Mouse (Mus musculus) yolk sac, embryonic 10.5 days (tissue): ENCODE results near the gene Zfp512b.

Source experiments
- DNase-seq: peaks from one replicate; pipeline ENCODE4 v3.0.0-alpha.2; 2017; ENCODE audit warnings: low spot score

Zfp512b gene

GRCm38 (mm10) chr2:181589011-181589731, 3.4 kb downstream of the Zfp512b start:
- DNase-seq, result no peak

DNA sequence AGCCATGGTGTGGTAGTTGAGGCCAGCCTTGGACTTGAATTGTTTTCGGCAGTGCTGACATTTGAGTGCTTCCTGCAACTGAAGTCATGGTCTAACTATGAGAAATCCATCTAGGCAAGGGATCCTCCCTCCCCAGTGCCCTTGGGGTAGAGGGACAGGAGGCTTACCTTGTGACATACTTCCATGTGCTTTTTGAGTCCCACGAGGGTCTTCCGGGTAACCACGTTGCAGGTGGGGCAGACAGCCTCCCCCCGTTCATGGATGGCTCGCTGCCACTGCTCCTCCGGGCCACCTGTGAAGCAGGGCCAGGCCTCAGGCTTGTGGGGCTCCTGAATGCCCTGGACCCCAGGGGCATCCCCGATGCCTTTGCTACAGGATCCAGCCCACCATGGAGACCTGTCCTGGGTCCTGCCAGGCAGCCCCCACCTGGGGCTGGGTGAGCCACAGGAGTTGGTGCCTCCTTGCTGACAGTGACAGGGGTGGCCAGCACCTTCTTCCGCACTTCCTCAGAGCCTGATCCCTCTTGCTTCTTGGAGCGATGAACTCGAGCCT, 4.3 kb downstream of the Zfp512b start:
- DNase-seq, result no peak

DNA sequence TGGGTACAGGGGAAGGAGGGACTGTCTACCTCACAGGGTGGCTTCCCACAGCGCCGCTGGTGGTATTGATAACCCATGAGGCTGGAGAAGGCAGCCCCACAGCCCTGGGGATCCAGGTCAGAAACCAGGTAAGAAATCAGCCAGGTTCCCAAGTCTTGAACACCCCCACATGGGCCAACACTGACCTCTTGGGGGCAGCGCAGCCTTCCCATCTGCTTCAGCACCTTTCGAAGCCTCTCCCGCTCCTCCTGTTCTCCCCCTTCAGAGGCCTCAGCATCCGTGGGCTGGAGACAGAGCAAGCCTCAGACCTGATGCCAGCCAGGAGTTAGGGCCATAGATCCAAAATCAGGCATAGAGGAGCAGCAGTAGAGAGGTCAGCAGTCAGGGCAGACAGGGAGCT, 4.8 kb downstream of the Zfp512b start:
- DNase-seq, result no peak

- no peak for DNase-seq
These were observed 6.5 kb downstream of the Zfp512b start for GRCm38 (mm10) chr2:181586124-181586523.

DNA sequence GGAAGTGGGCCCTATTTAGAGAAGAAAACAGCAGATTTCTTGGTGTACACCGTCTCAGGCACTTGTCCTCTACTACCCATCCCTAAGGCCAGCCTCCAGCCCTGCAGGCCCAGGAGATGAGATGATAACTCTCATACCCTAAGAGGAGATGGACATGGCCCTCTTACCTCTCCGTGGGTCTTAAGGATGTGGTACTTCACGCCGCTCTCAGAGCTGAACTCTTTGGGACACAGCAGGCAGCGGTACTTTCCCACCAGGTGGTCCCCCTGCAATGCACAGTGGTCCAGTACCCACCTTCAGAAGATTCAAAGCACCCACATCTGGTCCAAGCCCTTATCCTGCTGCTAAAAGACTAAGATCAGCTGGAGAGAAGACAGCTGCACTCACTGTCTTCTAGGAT, 7.1 kb downstream of the Zfp512b start:
- no peak for DNase-seq

DNA sequence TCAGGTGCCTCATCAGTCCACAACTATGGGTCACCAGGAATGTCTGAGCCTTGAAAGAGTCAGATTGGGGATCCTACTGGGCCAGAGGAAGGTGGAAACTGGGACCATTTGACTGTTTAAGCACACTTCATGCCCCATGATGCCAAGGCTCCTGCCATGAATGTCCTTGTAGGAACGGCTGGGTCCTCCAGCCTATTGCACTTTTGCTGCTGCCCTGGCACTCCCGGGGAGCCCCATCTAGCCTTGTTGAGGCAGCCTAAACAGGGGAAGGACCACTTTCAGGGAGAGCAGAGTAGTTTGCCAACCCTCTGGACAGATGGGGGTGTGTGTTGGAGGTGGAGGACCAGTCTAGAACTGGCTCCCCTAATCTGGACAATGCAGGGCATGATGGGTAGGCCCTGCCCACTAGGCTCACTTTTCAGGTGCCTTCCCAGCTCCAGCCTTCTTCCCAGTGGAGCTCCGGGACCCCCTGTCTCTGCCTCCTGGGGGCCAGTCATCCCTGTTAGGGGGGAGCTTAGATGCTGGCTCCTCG, 8.1 kb downstream of the Zfp512b start, which contains the start of gene Uckl1:
TSS of gene Uckl1 (minus strand) at position 482 of the 532 bp plus-strand sequence.
- no peak for DNase-seq

- DNase-seq, result no peak
These were observed 8.9 kb downstream of the Zfp512b start for GRCm38 (mm10) chr2:181583460-181584257.

DNA sequence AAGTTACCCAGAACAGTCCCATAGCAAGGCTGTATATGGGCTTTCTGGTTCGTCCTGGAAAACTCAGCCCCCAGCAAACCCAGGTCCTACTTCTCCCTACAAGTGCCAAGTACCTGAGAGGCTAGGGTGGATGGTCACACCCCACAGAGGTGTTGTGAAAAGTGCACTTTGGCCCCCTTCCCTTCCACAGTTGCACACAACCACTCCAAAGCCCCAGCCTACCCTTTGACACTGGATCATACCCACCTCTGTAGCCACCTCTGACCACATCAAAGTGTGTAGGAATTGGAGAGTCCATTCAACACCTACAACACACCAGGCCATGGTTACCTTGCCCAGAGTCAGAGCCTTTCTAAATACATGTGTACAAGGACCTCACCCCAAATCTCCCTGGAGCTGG, 9.7 kb downstream of the Zfp512b start:
- peak; percentile 24 for DNase-seq

- DNase-seq, result no peak
These were observed 10.2 kb downstream of the Zfp512b start for GRCm38 (mm10) chr2:181582358-181582757.

DNA sequence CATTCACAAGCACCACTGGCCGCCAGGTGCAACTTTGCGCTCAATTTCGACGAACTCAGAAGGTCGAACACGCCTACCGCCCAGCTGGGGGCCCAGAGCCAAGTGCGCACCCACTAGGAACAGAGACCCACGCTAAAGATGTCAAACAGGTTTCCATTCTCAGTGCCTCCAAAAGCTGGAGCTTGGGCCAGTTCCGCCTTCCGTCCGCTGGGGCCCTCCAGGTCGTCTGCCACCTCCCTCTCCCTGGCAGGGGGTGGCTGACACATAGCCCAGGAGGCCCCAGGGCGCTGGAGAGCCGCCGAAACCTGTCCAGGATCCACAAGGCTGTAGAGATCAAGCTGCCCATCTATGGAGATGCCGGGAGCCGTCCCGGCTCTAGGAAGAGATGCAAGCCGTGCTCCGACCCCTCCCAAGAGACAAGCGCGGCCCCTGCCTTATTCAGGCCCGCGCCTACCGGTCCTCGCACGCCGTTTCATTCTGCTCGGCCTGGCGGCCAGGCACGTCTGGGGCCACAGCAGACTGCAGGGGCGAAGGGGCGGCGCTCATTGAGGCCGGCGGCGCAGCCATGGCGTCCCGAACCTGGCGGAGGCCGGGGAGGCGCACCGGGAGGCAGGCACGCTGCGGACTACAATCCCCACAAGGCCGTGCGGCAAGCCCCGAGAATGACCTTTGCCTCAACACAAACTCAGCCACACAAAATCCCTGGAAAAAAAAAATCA, 11.0 kb downstream of the Zfp512b start:
- DNase-seq, result peak; percentile 87

DNA sequence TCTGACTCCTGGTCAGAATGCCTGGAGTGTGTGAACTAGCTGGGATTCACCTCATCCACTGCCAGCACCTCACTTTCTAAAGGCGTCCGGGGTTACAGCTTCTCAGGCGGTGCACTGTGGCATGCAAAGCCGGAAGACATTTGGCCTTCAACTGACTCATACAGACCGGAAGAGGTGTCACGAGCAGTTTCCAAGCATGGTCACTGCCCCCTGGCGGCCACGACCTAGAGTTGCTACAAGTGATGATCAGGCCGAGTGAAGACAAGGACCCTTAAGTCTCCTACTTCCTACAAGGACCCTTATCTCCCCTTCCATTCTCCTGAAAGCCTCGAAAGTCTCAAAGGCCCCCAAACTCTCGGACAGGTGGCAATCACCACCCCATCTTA, 11.6 kb downstream of the Zfp512b start:
- DNase-seq, result peak; percentile 87

DNA sequence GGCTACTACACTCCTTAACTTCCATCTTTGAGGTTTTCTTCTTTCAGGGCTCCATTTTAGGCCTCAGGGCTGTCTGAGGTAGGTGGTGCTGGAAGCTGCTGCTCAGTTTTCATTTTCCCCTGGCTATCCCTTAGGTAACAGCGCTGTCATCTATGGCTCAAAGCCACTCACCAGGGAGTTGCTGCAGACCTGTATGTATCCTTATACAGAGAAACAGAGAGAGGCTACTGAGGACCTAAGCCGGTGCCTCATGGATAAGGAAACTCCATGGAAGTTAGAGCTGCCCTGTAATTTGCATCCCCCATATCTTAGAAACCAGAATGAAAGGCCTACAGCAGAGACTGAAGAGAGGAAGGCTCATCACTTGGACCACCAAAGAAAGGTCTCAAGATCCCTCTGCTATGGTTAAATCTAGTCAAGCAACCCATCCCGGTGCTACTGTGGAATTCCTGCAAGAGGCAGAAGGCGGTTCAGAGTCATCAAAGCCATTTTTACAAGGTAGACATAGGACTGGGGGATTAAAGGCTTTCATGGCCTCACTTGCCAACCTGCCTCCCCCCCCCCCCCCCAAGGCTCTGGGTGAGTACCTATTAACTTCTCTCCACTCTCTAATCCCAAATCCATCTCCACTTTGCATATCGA, 12.4 kb downstream of the Zfp512b start:
- DNase-seq, result no peak

- DNase-seq, result no peak
These were observed 12.9 kb downstream of the Zfp512b start for GRCm38 (mm10) chr2:181579681-181580080.

DNA sequence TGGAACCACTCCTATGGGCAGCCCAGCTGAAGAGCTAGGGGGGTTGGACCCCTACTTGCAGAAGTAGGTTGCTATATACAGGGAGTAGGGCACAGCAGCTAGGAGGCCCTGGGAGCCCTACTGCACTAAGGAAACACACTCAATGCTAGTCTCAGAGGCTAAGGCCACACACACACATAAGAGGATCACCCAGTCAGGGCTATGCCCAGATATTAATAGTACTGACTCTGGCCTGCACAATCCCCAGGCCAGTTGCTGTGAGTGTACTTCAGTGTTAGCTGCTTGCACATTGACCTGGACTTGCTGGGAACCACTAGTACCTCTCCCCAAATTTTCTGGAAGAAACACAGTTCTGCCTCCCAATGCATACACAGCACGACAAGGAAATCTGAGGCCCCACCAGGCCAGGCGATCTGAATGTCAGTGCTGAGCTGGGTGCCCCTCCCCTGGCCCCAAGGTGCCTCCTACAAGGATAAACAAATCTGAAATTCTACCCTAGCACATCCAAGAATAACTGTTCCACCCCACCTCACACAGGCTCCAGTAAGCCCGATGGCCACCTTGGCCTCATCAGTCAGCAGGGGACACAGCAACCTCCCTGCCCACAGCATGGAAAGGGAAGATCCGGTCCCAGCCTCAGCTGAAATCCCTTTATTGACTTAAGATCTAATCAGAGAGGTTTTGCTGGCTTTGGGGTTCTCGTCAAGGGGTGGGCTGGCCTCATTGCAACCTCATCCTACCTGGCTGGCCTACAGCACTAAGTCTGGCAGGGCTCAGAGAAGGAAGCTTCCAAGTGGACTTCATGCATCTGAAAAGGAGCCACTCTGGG, 13.6 kb downstream of the Zfp512b start:
- DNase-seq, result no peak

- no peak for DNase-seq
These were observed 14.5 kb downstream of the Zfp512b start for GRCm38 (mm10) chr2:181577981-181578581.

DNA sequence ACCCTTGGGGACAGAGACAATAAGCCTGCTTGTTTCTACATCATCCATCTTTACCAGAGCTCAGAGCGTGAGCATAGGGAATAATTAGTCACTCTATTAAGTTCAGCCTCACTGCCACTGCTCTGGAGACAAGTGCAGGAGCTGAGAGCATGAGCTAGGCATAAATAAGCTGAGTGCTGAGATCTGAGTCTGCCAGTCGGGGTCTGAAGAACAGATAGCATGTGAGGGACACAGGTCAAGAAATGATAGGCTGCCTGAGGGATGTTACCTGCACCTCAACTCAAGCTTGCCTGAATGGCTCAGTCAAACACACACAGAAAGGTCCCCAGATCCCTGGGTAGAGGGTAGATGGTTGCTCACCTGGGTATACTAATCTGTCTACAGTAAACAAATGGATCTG, 15.5 kb downstream of the Zfp512b start:
- DNase-seq, result no peak

- DNase-seq, result no peak
These were observed 16.0 kb downstream of the Zfp512b start for GRCm38 (mm10) chr2:181576613-181577012.

DNA sequence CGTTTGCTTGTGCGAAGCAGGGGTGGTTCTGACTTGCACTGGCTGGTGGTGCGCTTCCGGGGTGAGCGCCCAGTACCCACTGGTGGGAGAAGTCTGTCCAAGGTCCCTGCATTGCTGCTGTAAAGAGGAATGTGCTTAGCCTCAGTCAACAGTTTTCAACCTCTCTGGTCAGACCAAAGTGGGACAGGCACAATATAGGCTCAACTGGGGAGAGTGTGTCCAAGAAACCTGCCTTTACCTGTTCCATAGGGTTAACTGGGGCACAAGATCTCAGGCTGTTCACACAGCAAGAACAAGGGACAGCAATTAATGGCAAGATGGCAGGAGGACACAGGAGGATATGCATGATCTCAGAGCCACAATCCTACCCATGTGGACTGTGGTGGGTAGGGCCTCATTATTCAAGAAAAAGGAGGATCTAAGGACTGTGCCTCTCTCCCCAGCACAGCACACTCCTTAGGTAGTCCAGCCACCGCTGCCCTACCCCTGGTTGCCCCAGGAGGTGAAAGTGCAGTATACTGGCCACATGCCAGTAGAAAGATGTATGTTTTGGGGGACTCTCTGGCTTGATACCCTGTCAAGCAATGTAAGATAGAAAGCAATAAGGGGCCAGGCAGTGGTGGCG, 17.6 kb downstream of the Zfp512b start:
- no peak for DNase-seq

GRCm38 (mm10) chr2:181573961-181574360, 18.6 kb downstream of the Zfp512b start:
- no peak for DNase-seq
